Mouse (Mus musculus) stomach, embryonic 16.5 days (tissue): ENCODE results near the gene Zfp968. TPM values are rescaled to one million over a fixed set of nuclear protein-coding genes. Genes with fewer than 3 reads are reported as not detected.
"Not testable (repeated sequence)": the region's sequence is repeated elsewhere in the genome, so short reads cannot be mapped to it uniquely, and the experiment has no call there.

ENCODE experiments used
- ATAC-seq: fragments of 200-750 bp; cut with Nextera tagmentation; 2 replicates; pipeline ENCODE4 v1.8.0; 2017; ENCODE audit warnings: moderate number of reproducible peaks, moderate TSS enrichment; ENCODE audit not compliant: insufficient read depth, low FRiP score
- H3K27ac ChIP-seq: fragments of 300-500 bp; sonication (generic); 2 replicates; pipeline ENCODE4 v1.5.1; 2014; ENCODE audit warnings: low read length
- H3K27me3 ChIP-seq: fragments of 300-500 bp; sonication (generic); 2 replicates; pipeline ENCODE4 v1.6.1; 2014; ENCODE audit warnings: low read length, control low read depth, mixed read lengths; ENCODE audit not compliant: control insufficient read depth, insufficient read depth
- H3K36me3 ChIP-seq: fragments of 300-500 bp; sonication (generic); 2 replicates; pipeline ENCODE4 v1.6.1; 2014; ENCODE audit warnings: low read length; ENCODE audit not compliant: control insufficient read depth, insufficient read depth
- H3K4me1 ChIP-seq: fragments of 300-500 bp; sonication (generic); 2 replicates; pipeline ENCODE4 v1.6.1; 2014; ENCODE audit warnings: low read length, control low read depth, mixed read lengths; ENCODE audit not compliant: control insufficient read depth, insufficient read depth
- H3K4me2 ChIP-seq: fragments of 300-500 bp; sonication (generic); 2 replicates; pipeline ENCODE4 v1.6.1; 2014; ENCODE audit warnings: low read depth, low read length, mixed read lengths
- H3K4me3 ChIP-seq: fragments of 300-500 bp; sonication (generic); replicated peaks from 2 replicates; pipeline ENCODE4 v1.5.1; 2014; ENCODE audit warnings: mild to moderate bottlenecking, low read length
- H3K9ac ChIP-seq: fragments of 300-500 bp; sonication (generic); 2 replicates; pipeline ENCODE4 v1.6.1; 2014; ENCODE audit warnings: low read length
- H3K9me3 ChIP-seq: fragments of 300-500 bp; sonication (generic); replicated peaks from 2 replicates; pipeline ENCODE4 v1.6.1; 2016; ENCODE audit warnings: low read length, control low read depth; ENCODE audit not compliant: control insufficient read depth
- WGBS: fragments of 180-500 bp; shearing (Covaris S2); extraction: QIAGEN DNeasy Blood & Tissue Kit; methylation state at CpG from one replicate; pipeline ENCODE4 v1.1.7; 2014; 5-methylcytosine and 5-hydroxymethylcytosine counted together
- polyA plus RNA-seq: library from polyadenylated mRNA; unstranded; fragments of >200 nt; fragmentation: Nextera tagmentation; extraction: Ambion mirVana; gene quantifications from 2 replicates; pipeline ENCODE4 v1.2.1, GENCODE M21; 2015

Zfp968 gene
- polyA plus RNA-seq, result 8.1 and 8.6 TPM in 2 replicates

- not testable (repeated sequence) for H3K36me3 ChIP-seq, H3K4me2 ChIP-seq, H3K9me3 ChIP-seq, H3K27me3 ChIP-seq, ATAC-seq, H3K9ac ChIP-seq, H3K4me1 ChIP-seq, H3K27ac ChIP-seq, H3K4me3 ChIP-seq
- WGBS, result no CpG with 5 or more reads among the region's 6 CpGs
Observed at GRCm38 (mm10) chr2:175372136-175372535, at the start of gene Zfp968. Gene Zfp968, plus strand, starts transcription at chr2:175372436.

- H3K27me3 ChIP-seq, H3K36me3 ChIP-seq, H3K9ac ChIP-seq, H3K9me3 ChIP-seq, H3K4me1 ChIP-seq, ATAC-seq, H3K4me2 ChIP-seq, H3K4me3 ChIP-seq, H3K27ac ChIP-seq: not testable (repeated sequence)
- WGBS, result no CpG with 5 or more reads among the region's 8 CpGs
Observed at GRCm38 (mm10) chr2:175338097-175338496, 34.1 kb upstream of the Zfp968 start, which contains the start of gene Gm4631. Gene Gm4631, minus strand, starts transcription at chr2:175338197.

Other genes with a start within 250 kb of the Zfp968 start
- 6.2 and 6.8 TPM in 2 replicates for gene Gm14399, start 230.4 kb upstream of the Zfp968 start, polyA plus RNA-seq
- gene Gm14443, start 196.6 kb upstream of the Zfp968 start, polyA plus RNA-seq, result 0.67 and 0.70 TPM in 2 replicates
- gene Gm14391, start 165.5 kb upstream of the Zfp968 start, polyA plus RNA-seq, result 5.0 and 6.5 TPM in 2 replicates
- 2.1 and 6.5 TPM in 2 replicates for gene Gm14440, start 97.3 kb upstream of the Zfp968 start, polyA plus RNA-seq
- gene Gm4631, start 34.2 kb upstream of the Zfp968 start, polyA plus RNA-seq, result 18.3 and 19.8 TPM in 2 replicates
- gene Gm4724, start 63.4 kb downstream of the Zfp968 start, polyA plus RNA-seq, result 7.9 and 19.2 TPM in 2 replicates
- 6.6 and 7.6 TPM in 2 replicates for gene Zfp965, start 97.5 kb downstream of the Zfp968 start, polyA plus RNA-seq